Mouse (Mus musculus) layer of hippocampus, adult 11-12 months (tissue): ENCODE data around the gene Sorbs1.

ENCODE experiments used
- DNase-seq: peaks from one replicate; pipeline ENCODE4 v3.0.0; 2022; ENCODE audit warnings: low spot score

The Sorbs1 gene

DNA sequence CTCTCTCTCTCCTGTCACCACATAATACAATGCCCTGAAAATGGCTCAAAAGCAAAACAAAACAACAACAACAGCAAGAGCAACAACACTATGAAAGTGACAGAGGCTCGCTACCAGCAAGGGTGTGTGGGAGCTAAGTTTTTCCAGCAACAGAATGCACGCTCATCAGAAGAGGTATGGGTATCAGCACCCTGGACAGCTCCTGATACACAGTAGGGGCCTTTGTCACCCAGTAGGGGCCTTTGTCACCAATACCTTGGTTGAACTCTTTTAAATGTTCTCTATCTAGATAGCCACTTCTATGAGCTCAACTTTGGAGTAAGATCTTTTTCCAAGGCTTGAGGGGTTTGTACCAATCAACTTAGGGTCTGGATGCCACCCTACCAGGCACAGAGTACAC, 138.9 kb downstream of the Sorbs1 start:
- no peak for DNase-seq

DNA sequence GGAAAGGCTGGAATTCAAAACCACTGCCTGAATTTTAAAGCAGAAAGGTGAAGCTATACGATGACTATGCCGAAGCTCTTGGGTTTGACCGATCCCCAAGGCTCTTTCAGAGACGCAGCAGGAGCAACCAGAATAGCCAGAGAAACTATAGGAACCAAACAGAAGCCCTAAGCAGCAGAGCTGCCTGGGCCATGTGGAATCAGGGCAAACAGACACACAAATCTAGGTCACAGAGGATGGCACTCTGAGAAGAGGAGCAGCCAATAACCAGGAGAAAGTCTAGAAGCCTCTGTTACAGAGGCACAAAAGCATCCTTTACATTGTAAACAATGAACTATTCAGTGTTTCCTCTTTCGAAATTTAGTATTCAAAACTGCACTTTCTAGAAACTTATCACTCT, 140.9 kb downstream of the Sorbs1 start:
- no peak for DNase-seq

DNA sequence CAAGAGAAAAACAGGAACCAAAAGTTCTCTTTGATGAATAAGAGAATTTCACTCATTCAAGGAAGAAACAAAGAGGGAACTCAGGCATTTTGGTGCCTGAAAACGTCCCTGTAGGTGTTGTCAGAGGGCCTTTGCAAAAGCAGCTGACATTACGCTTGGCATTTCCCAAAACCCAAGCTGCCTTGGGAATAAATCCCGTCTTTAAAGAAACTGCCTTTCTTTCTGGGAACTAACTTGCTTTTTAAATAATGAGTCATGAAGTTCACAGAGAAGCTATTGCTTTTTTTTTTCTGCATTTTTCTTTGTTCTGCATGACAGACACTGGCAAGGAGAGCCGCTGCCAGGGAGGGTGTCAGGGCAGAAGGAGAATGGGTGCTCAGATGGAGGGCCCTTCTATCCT, 141.7 kb downstream of the Sorbs1 start:
- no peak for DNase-seq

DNA sequence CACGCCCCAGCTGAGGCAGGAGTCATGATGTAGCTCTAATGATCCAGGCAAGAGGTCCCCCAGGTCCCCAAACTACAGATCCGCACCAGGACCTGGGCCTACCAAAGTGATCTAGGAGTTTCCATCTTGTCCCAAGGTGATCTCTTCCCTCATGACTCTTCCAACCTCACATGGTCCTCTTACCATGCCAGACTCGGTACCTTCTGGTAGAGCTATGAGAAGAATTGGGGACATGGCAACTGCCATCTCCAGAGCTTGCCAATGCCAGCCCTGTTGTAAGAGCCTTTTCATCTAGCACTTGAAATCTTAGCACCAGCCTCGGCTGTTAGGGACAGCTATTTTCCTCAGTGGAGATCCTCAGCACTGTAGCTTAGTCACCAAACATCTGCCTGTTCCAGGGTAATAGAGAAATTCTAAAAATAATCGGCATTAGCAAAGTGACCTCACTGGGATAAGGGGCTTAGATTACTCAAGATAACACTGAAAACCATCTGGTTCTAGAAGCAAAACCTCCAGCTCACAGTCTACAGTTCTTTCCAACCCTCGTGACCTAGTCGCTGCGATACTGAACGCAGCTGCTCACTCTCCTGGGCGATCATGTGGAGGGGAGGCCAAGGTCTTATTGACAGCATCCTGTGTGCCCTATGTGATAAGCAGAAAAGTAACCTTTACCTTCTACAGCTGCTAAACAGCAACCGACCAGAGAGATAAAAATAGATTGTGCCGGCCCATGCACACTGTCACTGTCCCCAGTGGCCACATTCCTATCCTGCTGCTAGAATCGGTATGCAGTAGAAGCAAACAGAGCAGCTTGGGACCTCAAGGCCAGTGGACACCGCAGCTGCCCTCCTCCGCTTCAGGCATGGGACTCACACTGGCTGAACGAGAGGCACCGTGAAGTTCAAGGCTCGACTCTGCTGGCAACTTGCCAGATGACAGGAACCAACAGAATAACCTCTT, 143.4 kb downstream of the Sorbs1 start:
- DNase-seq: no peak

DNA sequence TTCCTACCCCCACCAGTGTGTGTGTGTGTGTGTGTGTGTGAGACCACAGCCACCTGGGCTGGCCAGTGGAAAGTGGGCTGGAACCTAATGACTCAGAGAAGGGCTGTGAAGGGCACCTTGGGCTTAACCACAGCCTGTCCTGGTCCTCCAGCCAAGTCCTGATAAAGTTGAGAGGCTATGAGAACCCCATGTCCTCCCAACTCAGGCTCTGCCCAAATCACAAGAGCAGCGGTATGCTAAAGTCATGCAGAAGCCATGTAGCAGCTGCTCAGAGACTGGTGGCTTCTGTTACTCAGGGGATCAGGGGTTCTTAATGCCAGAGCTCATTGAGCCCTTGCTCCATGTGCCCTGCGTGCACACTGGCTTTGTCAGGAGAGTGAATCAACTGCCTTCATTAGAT, 145.1 kb downstream of the Sorbs1 start:
- no peak for DNase-seq

DNA sequence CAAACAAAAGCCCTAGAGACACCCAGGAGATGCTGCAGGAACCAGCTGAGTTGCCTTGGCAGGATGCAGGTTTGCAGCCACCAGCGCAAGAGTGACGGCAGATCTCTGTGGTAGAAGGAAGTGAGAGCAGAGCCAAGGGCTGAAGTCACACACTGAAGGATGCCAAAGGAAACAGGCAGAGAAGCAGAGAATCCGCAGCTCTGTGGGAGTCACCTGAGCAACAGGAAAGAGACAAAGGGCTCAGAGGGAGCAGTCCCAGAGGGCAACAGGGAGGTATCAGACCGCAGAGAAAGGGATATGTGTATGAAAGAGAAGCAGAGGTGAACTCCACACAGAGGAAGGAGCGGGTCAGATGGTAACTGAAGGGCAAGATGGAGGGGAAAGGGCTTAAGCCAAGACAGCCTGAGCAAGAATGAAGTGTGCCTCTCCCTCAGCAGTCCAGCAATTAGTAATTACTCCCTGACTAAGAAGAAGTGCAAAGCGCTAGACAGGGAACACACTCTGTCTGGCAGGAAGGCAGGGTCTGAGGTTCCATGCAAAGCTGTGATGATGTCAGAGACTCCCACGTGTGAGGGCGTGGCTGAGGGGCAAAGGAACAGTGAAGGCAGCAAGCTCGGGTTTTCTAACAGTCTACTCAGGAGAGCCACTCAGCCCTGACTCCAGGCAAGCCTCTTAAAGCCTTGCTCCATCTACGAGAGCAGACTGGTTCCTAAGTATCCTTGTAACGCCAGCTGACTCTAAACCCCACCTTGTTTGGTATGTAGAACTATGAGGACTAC, 147.2 kb downstream of the Sorbs1 start:
- DNase-seq: peak; percentile 49

DNA sequence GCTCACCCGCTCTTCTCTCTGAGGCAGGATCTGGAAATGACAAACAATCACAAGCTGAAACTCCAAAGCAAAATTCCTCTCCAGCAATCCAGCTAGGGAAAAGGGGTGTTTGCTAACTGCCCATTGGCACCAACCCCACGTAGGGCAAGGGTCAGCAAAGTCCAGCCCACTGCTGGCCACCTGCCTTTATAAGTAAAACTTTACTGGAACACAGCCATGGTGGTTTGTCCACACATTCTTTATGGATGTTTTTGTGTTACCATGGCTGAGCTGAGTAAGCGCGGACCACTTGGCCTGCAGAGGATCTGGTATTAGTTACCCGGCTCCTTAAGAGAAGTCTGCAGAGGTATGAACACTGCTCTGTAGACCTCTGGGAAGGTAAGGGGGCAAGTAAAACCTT, 148.4 kb downstream of the Sorbs1 start:
- no peak for DNase-seq

DNA sequence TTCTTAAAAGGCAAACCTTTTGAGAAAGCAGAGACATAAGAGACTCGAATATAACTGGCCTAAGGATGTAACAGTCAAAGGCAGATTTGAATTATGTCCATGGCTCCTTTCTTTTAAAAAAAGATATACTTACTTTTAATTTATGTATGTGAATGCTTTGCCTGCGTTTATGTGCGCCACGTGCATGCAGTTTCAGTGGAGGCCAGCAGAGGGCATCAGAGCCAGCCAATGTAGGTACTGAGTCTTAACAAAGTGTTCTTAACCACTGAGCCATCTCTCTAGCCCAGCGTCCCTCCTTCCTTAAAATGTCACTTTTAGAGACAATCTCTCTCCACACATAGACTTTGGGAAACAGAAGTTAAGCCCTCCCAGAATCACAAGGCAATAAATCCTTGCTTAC, 150.1 kb downstream of the Sorbs1 start:
- no peak for DNase-seq

DNA sequence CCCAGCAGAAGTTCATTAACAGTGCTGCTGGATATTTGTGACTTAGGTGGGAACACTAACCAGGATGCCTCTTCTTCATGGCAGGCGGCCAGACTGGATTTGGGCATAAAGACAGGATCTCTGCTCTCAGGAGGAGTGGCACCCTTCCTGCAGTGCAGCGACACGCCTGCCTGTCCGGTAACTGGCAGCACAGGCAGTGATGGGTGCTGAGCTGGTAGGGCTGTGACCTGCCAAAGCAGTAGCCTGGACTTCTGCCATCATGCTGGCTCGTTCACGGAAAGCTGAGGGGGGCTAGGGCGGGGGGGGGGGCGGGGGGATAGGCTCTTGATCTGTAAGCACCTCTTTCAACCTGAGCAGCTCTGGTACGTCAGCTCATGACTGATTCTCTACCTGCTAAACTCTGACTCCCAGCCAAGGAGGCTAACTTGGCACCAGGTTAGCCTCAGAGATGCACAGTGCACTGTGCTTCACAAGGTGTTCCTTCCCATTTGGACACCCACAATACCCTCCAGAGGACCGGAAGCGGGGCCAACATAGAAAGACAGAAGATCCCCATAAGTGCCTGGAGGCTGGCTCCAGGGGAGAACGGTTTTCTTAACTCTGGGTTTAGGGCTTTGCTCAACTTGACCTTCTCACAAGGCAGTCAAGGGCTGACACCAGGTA, 151.2 kb downstream of the Sorbs1 start:
- DNase-seq: no peak

DNA sequence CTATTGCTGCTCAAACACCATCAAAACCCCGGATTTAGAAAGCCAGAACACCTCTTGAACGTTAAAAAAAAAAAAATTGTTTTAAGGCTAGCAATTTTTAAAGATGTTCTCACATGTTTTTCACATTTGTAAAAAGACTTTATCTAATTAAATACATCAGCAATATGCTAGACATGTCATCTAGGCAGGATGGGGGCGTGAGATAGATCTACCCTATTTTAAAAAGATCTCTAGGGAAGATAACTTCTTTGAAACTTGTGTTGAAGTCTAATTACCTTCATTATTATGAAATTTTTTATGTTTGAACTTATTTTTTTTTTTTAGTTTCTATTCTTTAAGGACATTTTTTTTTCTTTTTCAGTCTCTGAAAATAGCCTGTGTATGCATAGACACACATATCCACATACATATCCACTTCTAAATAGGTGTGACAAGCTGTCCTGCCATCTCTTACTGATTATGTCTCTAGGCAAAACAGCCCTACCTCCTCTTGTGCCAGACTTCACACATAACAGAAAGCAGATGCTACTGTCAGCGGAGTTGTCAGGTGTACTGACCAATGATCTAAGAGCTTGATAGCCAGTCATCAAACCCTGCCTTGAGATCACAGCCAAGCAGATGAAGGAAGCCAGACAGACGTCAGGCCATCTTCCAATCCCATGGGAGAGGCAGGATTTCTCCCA, 153.7 kb downstream of the Sorbs1 start:
- DNase-seq: no peak

DNA sequence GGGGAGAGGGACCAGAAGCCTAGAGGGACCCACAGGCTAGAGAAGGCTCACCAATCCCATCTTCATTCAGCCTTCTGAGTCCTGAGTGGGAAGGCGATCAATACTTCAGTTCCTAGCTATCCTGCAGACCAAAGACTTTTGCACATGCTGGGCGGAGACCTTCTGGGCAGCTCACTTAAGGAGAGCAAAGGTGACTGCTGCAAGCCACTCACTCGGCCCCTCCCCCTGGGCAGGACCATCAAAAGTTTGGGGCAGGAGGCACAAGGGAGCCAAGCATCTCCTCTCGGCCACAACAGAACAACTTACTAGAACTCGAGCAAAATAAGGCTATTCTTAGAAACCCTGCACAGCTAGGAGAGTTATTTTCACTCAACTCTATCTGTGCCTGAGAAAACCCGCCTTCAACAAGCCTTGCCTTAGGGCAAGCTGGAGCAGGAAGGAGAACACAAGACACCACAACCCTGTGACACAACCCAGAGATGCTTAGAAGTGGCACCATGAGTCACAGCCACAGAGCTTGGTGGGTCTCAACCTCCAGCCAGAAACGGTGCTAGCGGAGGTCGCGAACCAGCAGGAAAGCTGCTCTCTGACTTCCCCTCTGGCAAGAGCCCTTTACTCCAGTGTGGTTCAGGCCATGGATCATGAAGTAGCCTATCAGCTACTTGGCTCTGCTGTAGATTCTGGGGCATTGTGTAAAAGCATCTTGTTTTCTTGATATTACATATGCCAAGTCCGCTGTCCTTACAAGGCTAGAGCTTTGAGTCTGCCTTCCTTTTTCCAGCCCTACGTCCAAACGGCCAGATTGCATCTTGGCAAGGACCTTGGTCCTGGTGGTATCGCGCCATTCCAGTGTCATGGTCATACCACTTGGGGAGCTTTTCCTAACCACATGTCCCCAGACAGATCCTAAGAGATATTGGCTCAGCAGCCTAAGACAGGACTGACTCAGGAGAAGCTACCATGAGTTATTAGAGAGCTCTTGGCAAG, 156.8 kb downstream of the Sorbs1 start:
- no peak for DNase-seq

DNA sequence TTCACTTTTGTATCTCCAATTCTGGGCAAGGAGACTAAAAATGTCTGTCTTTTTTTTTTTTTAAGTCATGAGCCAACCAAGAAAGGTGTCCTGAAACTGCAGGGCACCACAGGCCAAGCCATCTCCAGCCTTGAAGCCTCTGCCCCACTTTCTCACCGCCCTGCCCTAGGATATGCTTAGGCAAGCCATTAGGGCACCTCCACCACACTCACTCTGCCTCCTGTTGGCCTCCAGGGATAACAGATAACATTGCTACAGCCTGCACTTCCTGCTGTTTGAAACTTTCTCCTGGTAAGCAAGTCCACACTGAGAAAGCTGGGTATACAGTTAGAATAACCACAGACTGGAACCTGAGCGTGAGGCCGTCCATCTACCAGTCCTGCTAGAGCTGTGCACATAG, 158.5 kb downstream of the Sorbs1 start:
- DNase-seq: no peak

DNA sequence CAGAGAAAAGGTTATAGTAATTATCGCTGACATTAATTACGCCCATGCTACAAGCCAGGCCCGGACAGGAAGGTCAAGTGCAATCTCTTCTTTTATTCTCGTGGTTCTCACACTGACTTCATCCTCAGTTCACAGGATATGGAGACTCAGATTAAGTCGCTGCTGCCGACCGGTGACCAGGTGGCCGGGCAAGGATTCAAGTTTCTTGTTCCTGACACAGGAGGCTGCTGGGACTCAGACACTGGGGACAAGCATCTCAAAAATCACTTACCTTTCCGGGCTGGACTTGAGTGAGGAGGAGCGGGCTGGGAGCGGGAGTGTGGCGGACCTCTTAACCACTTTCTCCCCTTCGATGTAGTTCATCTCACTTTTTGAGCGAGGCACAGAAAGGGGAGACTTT, 161.6 kb downstream of the Sorbs1 start:
- DNase-seq: no peak

DNA sequence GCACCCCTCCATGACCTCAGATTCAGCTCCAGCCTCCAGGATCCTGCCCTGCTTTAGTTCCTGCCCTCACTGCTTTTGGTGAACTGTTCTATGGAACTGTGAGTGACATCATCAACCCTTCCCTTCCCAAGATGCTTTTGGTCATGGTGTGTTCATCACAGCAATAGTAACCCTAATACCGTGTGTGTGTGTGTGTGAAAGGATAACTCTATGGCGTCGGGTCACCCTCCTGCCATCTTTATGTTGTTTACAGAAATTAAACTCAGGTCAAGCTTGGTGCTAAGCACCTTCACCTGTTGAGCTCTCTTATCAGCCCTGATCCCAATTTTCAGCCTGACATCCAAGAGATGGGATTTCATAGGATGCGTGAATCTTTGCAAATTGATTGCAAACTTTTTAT, 162.7 kb downstream of the Sorbs1 start:
- DNase-seq: no peak

DNA sequence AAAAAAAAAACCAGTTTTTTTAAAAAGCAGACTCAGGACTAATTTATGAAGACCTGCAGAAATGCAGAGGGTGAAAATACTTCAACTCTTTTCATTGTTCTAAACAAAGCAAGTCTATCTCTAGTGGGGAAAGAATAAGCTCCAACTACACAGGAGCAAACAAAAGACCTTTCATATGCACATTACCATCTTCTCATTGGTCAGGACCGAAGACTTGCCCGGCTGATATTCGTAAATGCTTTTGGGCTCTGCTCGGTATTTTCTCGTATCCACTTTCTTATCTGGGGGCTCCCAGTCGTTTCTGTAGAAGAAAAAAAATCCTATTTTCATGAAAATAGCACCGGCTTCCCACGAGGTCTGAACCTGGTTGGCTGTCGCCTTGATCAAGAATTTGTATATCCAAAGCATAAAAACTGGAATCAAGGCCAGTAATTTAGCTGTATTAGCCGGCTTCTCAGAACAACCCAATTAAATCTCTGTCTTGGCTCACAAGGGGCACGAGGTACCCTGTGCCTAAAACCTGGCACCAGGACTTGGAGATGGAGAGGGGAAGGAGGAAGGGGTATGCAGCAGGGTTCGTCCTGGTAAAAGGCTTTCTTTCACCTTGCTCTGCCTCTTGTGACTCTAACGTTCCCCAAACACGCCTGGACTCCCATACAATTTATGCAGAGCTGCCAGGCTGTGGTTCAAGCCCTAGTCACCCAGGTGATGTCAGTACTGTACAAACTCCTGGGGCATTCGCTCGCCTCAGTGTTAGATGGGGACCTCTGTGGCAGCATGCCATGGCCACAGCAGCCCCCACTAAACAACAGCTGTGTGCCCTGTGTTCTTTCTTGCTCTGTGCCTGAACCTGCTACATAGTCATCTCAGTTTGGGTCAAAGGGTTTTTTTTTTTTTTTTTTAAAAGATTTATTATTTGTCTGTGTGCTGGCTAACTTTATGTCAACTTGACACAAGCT, 163.6 kb downstream of the Sorbs1 start:
- DNase-seq: no peak

DNA sequence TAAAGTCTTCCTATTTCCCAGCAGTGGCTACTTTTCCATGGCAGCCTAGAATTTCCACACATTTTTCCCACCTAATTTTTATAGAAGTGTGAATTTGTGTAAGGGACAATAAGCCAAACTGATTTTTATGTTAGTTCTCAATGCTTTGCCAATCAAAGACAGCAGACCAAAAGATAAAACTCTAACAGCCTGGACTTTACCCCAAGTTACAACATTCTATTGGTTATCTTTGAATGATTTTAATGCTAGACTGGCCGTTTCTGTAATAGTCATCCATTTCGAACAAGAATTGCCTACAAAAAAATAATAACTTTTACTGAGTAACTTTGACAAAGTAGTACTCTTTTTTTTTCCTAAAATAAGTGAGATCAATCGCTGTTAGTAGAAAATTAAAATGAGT, 164.3 kb downstream of the Sorbs1 start:
- no peak for DNase-seq

DNA sequence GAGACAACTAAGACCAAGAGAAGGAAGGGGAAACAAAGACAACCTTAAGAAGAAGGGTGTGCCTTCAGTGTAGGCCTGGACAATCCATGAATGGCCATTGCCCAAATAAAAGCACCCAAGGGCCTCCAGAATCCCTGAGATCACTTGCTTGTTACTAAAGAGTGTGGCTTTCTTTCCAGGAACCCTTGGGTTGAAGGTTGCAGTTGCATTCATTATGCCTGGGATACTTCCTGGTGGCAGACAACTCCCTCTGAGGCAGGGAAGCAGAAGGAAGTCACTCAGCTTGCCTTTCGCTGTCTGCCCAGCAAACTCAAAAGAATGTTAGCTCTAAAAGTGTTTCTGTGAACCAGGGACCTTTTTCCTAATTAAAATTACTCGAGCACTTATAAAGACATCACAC, 164.9 kb downstream of the Sorbs1 start:
- DNase-seq: no peak

DNA sequence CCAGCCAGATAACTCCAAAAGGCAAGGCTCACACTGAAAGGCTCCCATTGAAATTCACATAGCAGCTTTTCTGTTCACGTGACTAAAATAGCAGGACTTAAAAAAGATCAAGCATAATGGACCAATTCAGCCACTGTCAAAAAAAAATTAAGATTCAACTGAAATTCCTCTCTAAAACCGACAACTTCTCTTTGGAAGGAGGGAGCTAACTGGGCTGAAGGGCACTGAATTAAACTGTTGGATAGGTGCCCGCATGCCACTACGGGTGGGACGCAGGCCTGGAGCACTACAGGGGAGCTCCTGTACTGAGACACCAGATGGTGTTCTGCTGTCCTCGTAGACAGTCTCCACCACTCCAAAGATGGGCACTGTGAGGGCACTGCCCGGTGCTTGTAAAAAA, 165.4 kb downstream of the Sorbs1 start:
- no peak for DNase-seq

DNA sequence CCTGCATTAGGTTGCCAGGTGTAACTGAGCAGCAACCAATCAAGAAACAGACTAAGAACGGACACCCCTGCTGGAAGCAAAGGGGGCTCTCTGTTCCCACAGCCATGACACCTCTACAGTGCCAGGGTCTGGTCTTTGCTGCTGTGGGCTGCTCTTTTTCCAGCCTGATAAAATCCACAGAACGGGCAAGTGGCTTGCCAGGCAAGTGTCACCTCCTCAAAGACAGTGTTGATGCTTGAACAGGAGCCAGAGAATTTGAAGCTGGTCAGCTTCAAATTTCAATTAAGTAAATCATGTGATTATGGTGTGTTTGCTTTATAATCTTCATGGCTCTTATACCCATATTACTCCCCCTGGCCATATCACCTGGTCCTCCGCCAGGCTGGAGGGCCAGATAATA, 166.7 kb downstream of the Sorbs1 start:
- DNase-seq: no peak
